Mouse (Mus musculus): ENCODE results near the gene Myl9. TPM values are rescaled to one million over a fixed set of nuclear protein-coding genes. Genes with fewer than 3 reads are reported as not detected.

Gene Myl9
- total RNA-seq (2014; rRNA removed; ENCODE audit: low replicate concordance) (1,299 and 1,431 TPM in 2 replicates), polyA plus RNA-seq (2015; fragmentation: Nextera tagmentation; extraction: Ambion mirVana) (1,847 and 1,885 TPM in 2 replicates)

GRCm38 (mm10) chr2:156774738-156775454 is at the start of gene Myl9:
Myl9 (plus strand) TSS chr2:156775420.
- Histone ChIP-seq H3K4me2 (ENCODE audit: low read depth, low read length) (peak within 1 kb of the TSS; percentile 74), H3K4me1 (ENCODE audit: control insufficient read depth, insufficient read depth) (peaks cover 34% of the 10 kb centered on the region), H3K27me3 (ENCODE audit: control insufficient read depth, insufficient read depth, low read length) (no peaks in the 10 kb centered on the region), H3K27ac (ENCODE audit: low read depth) (peak within 1 kb of the TSS; percentile 95), H3K9ac (replicated peaks; ENCODE audit: low read depth, low read length) (peak within 1 kb of the TSS; percentile 84), H3K4me3 (ENCODE audit: low read depth, low read length) (peak within 1 kb of the TSS; percentile 55), H3K9me3 (replicated peaks; ENCODE audit: control insufficient read depth, low read length) (no peaks in the 10 kb centered on the region), H3K36me3 (replicated peaks; ENCODE audit: control insufficient read depth, insufficient read depth, low read length) (peaks cover 7% of the 10 kb centered on the region)
- 4% methylated on average over 28 of the region's 28 CpGs for WGBS
- no peak for TF ChIP-seq CTCF (IDR thresholded peaks at IDR 0.05; ENCODE audit: low read depth)
- no peak for TF ChIP-seq EP300 (IDR thresholded peaks at IDR 0.05; ENCODE audit: low read depth)
- ATAC-seq (ENCODE audit: insufficient read depth, low read depth) (peak; percentile 90), DNase-seq (ENCODE audit: low spot score) (peak; percentile 86)

GRCm38 (mm10) chr2:156726344-156726743 is 48.9 kb upstream of the Myl9 start:
- Histone ChIP-seq H3K4me3 (ENCODE audit: low read depth, low read length) (no peak overlapping the region), H3K4me1 (ENCODE audit: control insufficient read depth, insufficient read depth) (peaks cover 57% of the 10 kb centered on the region), H3K27ac (ENCODE audit: low read depth) (peak overlapping the region; percentile 56), H3K9me3 (replicated peaks; ENCODE audit: control insufficient read depth, low read length) (no peaks in the 10 kb centered on the region), H3K9ac (replicated peaks; ENCODE audit: low read depth, low read length) (no peak overlapping the region), H3K36me3 (replicated peaks; ENCODE audit: control insufficient read depth, insufficient read depth, low read length) (no peaks in the 10 kb centered on the region), H3K27me3 (ENCODE audit: control insufficient read depth, insufficient read depth, low read length) (no peaks in the 10 kb centered on the region), H3K4me2 (ENCODE audit: low read depth, low read length) (peak overlapping the region; percentile 30)
- ATAC-seq (ENCODE audit: insufficient read depth, low read depth), result no peak
- 27% methylated on average over 7 of the region's 7 CpGs for WGBS
- TF ChIP-seq CTCF (IDR thresholded peaks at IDR 0.05; ENCODE audit: low read depth) (no peak), EP300 (IDR thresholded peaks at IDR 0.05; ENCODE audit: low read depth) (no peak)
- peak; percentile 42 for DNase-seq (ENCODE audit: low spot score)

GRCm38 (mm10) chr2:156726878-156727277 is 48.3 kb upstream of the Myl9 start:
- ATAC-seq (ENCODE audit: insufficient read depth, low read depth), result no peak
- H3K9ac ChIP-seq (replicated peaks; ENCODE audit: low read depth, low read length), result peak overlapping the region; percentile 32
- H3K9me3 ChIP-seq (replicated peaks; ENCODE audit: control insufficient read depth, low read length), result no peaks in the 10 kb centered on the region
- H3K27ac ChIP-seq (ENCODE audit: low read depth), result peak overlapping the region; percentile 55
- H3K4me1 ChIP-seq (ENCODE audit: control insufficient read depth, insufficient read depth), result peaks cover 62% of the 10 kb centered on the region
- no peak overlapping the region for H3K4me3 ChIP-seq (ENCODE audit: low read depth, low read length)
- peak overlapping the region; percentile 30 for H3K4me2 ChIP-seq (ENCODE audit: low read depth, low read length)
- no peak for DNase-seq (ENCODE audit: low spot score)
- TF ChIP-seq CTCF (IDR thresholded peaks at IDR 0.05; ENCODE audit: low read depth) (no peak), EP300 (IDR thresholded peaks at IDR 0.05; ENCODE audit: low read depth) (no peak)
- H3K27me3 ChIP-seq (ENCODE audit: control insufficient read depth, insufficient read depth, low read length), result no peaks in the 10 kb centered on the region
- no peaks in the 10 kb centered on the region for H3K36me3 ChIP-seq (replicated peaks; ENCODE audit: control insufficient read depth, insufficient read depth, low read length)
- WGBS, result 6% methylated on average over 3 of the region's 3 CpGs

- peak; percentile 31; the same call in 1 of the 2 replicates for ATAC-seq (ENCODE audit: insufficient read depth, low read depth)
Observed at GRCm38 (mm10) chr2:156729537-156730469, 45.4 kb upstream of the Myl9 start.

GRCm38 (mm10) chr2:156730501-156730921 is 44.7 kb upstream of the Myl9 start:
- ATAC-seq (ENCODE audit: insufficient read depth, low read depth) (no peak), DNase-seq (ENCODE audit: low spot score) (no peak)
- Histone ChIP-seq H3K4me1 (ENCODE audit: control insufficient read depth, insufficient read depth) (peaks cover 69% of the 10 kb centered on the region), H3K27ac (ENCODE audit: low read depth) (peak overlapping the region; percentile 50), H3K27me3 (ENCODE audit: control insufficient read depth, insufficient read depth, low read length) (no peaks in the 10 kb centered on the region), H3K9me3 (replicated peaks; ENCODE audit: control insufficient read depth, low read length) (no peaks in the 10 kb centered on the region), H3K4me2 (ENCODE audit: low read depth, low read length) (peak overlapping the region; percentile 43), H3K9ac (replicated peaks; ENCODE audit: low read depth, low read length) (0 out of 2 replicates have a peak overlapping the region, but pooled peaks have one; percentile 31), H3K4me3 (ENCODE audit: low read depth, low read length) (peak overlapping the region; percentile 19), H3K36me3 (replicated peaks; ENCODE audit: control insufficient read depth, insufficient read depth, low read length) (no peaks in the 10 kb centered on the region)
- no peak for TF ChIP-seq CTCF (IDR thresholded peaks at IDR 0.05; ENCODE audit: low read depth)
- no peak for TF ChIP-seq EP300 (IDR thresholded peaks at IDR 0.05; ENCODE audit: low read depth)
- WGBS, result 71% methylated on average over 12 of the region's 12 CpGs

More at GRCm38 (mm10) chr2:156729537-156730469, 45.4 kb upstream of the Myl9 start:
- Histone ChIP-seq H3K36me3 (replicated peaks; ENCODE audit: control insufficient read depth, insufficient read depth, low read length) (no peaks in the 10 kb centered on the region), H3K9me3 (replicated peaks; ENCODE audit: control insufficient read depth, low read length) (no peaks in the 10 kb centered on the region), H3K4me2 (ENCODE audit: low read depth, low read length) (peak overlapping the region; percentile 43), H3K9ac (replicated peaks; ENCODE audit: low read depth, low read length) (0 out of 2 replicates have a peak overlapping the region, but pooled peaks have one; percentile 31), H3K27me3 (ENCODE audit: control insufficient read depth, insufficient read depth, low read length) (no peaks in the 10 kb centered on the region), H3K4me1 (ENCODE audit: control insufficient read depth, insufficient read depth) (peaks cover 69% of the 10 kb centered on the region), H3K27ac (ENCODE audit: low read depth) (peak overlapping the region; percentile 50), H3K4me3 (ENCODE audit: low read depth, low read length) (peak overlapping the region; percentile 19)
- whole genome bisulfite sequencing, result 31% methylated on average over 9 of the region's 10 CpGs
- no peak for DNase-seq (ENCODE audit: low spot score)
- TF ChIP-seq CTCF (IDR thresholded peaks at IDR 0.05; ENCODE audit: low read depth), result no peak
- no peak for TF ChIP-seq EP300 (IDR thresholded peaks at IDR 0.05; ENCODE audit: low read depth)
